Mouse (Mus musculus) lung, postnatal 14 days (tissue): Measurements from ENCODE around the gene Dmrt3.

Source experiments
- DNase-seq: peaks from one replicate; pipeline ENCODE4 v3.0.0; 2021

Gene Dmrt3

GRCm38 (mm10) chr19:25610015-25610410 is at the start of gene Dmrt3:
TSS of gene Dmrt3 (plus strand) at chr19:25610301.
- DNase-seq, result no peak

GRCm38 (mm10) chr19:25564430-25564829 is 45.7 kb upstream of the Dmrt3 start:
- DNase-seq, result no peak

GRCm38 (mm10) chr19:25569778-25570177 is 40.3 kb upstream of the Dmrt3 start:
- no peak for DNase-seq

- no peak for DNase-seq
Measured at GRCm38 (mm10) chr19:25574431-25574830, 35.7 kb upstream of the Dmrt3 start.

GRCm38 (mm10) chr19:25574981-25575814 is 34.9 kb upstream of the Dmrt3 start:
- no peak for DNase-seq

- no peak for DNase-seq
Measured at GRCm38 (mm10) chr19:25578358-25578757, 31.7 kb upstream of the Dmrt3 start.

- no peak for DNase-seq
Measured at GRCm38 (mm10) chr19:25579440-25579839, 30.7 kb upstream of the Dmrt3 start.

GRCm38 (mm10) chr19:25597717-25598232 is 12.3 kb upstream of the Dmrt3 start:
- no peak for DNase-seq

GRCm38 (mm10) chr19:25598626-25599025 is 11.5 kb upstream of the Dmrt3 start:
- DNase-seq, result no peak

- DNase-seq, result no peak
Measured at GRCm38 (mm10) chr19:25601966-25602365, 8.1 kb upstream of the Dmrt3 start.

- DNase-seq, result no peak
Measured at GRCm38 (mm10) chr19:25607461-25608205, 2.5 kb upstream of the Dmrt3 start.

- DNase-seq, result no peak
Measured at GRCm38 (mm10) chr19:25608206-25608580, 1.9 kb upstream of the Dmrt3 start.

GRCm38 (mm10) chr19:25608961-25609850 is 895 bp upstream of the Dmrt3 start:
- DNase-seq, result no peak

- no peak for DNase-seq
Measured at GRCm38 (mm10) chr19:25610411-25611111, 460 bp downstream of the Dmrt3 start.

- DNase-seq, result no peak
Measured at GRCm38 (mm10) chr19:25611116-25611515, 1.0 kb downstream of the Dmrt3 start.

GRCm38 (mm10) chr19:25611876-25612805 is 2.0 kb downstream of the Dmrt3 start:
- DNase-seq, result no peak

GRCm38 (mm10) chr19:25612806-25613295 is 2.8 kb downstream of the Dmrt3 start:
- no peak for DNase-seq

GRCm38 (mm10) chr19:25613476-25614300 is 3.6 kb downstream of the Dmrt3 start:
- no peak for DNase-seq

GRCm38 (mm10) chr19:25615889-25616288 is 5.8 kb downstream of the Dmrt3 start:
- no peak for DNase-seq
